Mouse (Mus musculus): ENCODE data around the gene Uchl4. TPM values are rescaled to one million over a fixed set of nuclear protein-coding genes. Genes with fewer than 3 reads are reported as not detected.
A peak's percentile ranks its signal among the peaks of the same experiment; 100 is the strongest.

Gene Uchl4
- polyA plus RNA-seq, 1 experiment from 2014 or later: 2.3 TPM

DNA sequence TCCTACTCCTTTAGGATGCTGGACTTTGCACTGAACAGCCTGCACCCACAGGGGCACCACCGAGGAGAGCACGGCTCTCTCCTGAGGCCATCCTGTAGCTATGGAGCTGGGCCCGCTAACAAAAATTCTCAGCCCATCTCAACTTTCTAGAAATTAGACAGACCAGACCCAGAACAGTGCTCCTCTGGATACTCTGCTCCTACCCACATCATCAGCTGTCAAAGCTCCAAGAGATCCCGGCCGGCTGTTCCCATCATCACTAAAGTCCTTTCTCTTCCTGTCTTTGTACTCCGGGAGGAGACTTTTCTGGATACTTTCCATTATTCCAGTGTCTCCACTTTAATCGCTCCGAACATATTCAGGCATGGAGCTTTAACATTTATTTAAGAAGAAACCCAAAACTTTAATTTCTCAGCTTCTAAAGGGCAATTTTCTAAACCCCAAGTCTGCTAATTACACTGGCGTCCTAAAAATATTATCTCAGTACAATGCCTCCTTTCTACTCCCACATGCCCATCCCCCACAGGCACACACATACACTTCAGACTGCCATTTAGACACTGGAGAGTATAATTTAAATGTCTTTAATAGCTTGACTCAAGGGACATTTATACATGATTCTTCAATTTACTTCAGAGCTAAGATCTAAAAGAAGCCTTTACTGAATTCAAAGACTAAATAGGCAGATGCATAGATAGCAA is 2.6 kb upstream of the Uchl4 start:
- 43% methylated on average over 9 of the region's 9 CpGs for WGBS
- no peak overlapping the region for H3K4me2 ChIP-seq (ENCODE audit: low read depth, low read length)
- H3K27me3 ChIP-seq (ENCODE audit: control insufficient read depth, insufficient read depth, low read length): no peaks in the 10 kb centered on the region
- H3K27ac ChIP-seq (replicated peaks; ENCODE audit: low read depth, low read length): peak overlapping the region; percentile 31; the same call in 1 of the 2 replicates
- H3K9me3 ChIP-seq (replicated peaks; ENCODE audit: control insufficient read depth, low read length): no peaks in the 10 kb centered on the region
- DNase-seq (ENCODE audit: low spot score) (peak; percentile 50), ATAC-seq (replicated peaks; ENCODE audit: insufficient number of reproducible peaks, low FRiP score, low TSS enrichment, low read depth) (no peak)
- no peaks in the 10 kb centered on the region for H3K36me3 ChIP-seq (replicated peaks; ENCODE audit: control insufficient read depth, insufficient read depth, low read depth, low read length)
- peaks cover 3% of the 10 kb centered on the region; the same call in 1 of the 2 replicates for H3K4me1 ChIP-seq (ENCODE audit: control insufficient read depth, insufficient read depth, low read length)
- H3K4me3 ChIP-seq (ENCODE audit: low read depth, low read length): no peak overlapping the region
- H3K9ac ChIP-seq (replicated peaks; ENCODE audit: low read length): no peak overlapping the region

DNA sequence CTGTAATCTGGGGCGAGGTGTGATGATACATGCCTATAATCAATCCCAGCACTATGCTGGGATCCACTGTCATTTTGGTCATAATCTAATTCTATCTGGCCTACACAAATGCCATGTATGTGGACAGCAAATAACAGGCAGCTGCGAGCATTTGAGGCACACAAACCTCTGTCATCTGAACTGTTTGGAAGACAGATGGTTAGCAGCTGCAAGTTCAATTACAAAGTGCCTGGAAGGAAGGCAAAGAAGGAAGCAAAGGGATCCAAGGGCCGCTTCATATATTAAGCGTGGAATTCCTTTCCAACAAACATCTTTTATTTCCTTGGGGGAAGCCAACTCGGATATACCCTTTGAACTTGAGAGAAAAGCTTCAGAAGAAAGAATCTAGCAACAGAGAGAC is 1.3 kb upstream of the Uchl4 start:
- Histone ChIP-seq H3K9me3 (replicated peaks; ENCODE audit: control insufficient read depth, low read length) (no peaks in the 10 kb centered on the region), H3K27me3 (ENCODE audit: control insufficient read depth, insufficient read depth, low read length) (no peaks in the 10 kb centered on the region), H3K4me1 (ENCODE audit: control insufficient read depth, insufficient read depth, low read length) (peaks cover 3% of the 10 kb centered on the region; the same call in 1 of the 2 replicates), H3K27ac (replicated peaks; ENCODE audit: low read depth, low read length) (no peak overlapping the region; the same call in 1 of the 2 replicates), H3K36me3 (replicated peaks; ENCODE audit: control insufficient read depth, insufficient read depth, low read depth, low read length) (no peaks in the 10 kb centered on the region), H3K9ac (replicated peaks; ENCODE audit: low read length) (no peak overlapping the region), H3K4me2 (ENCODE audit: low read depth, low read length) (no peak overlapping the region), H3K4me3 (ENCODE audit: low read depth, low read length) (no peak overlapping the region)
- DNase-seq (ENCODE audit: low spot score): peak; percentile 72
- ATAC-seq (replicated peaks; ENCODE audit: insufficient number of reproducible peaks, low FRiP score, low TSS enrichment, low read depth): no peak
- WGBS: 34% methylated on average over 5 of the region's 5 CpGs

DNA sequence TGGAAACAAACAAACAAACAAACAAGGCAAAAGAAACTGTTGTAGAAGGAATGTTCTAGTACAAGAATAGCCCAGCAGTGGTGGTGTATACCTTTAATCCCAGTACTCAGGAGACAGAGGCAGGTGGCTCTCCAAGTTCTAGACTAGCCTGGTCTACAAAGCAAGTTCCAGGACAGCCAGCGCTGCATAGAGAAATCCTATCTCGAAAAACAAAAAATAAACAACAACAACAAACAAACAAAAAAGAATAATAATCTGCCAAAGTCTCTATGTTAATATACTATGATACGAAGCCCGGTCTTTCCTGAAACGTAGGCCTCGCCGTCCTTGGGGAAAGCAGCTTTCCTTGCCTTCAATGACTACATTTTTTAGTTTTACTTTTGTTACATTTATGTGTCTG is 1.1 kb downstream of the Uchl4 start:
- no peak for DNase-seq (ENCODE audit: low spot score)
- no peaks in the 10 kb centered on the region for H3K36me3 ChIP-seq (replicated peaks; ENCODE audit: control insufficient read depth, insufficient read depth, low read depth, low read length)
- H3K9me3 ChIP-seq (replicated peaks; ENCODE audit: control insufficient read depth, low read length): no peaks in the 10 kb centered on the region
- H3K27me3 ChIP-seq (ENCODE audit: control insufficient read depth, insufficient read depth, low read length): no peaks in the 10 kb centered on the region
- 96% methylated on average over 7 of the region's 7 CpGs for WGBS
- no peak for ATAC-seq (replicated peaks; ENCODE audit: insufficient number of reproducible peaks, low FRiP score, low TSS enrichment, low read depth)
- H3K4me1 ChIP-seq (ENCODE audit: control insufficient read depth, insufficient read depth, low read length): peaks cover 3% of the 10 kb centered on the region; the same call in 1 of the 2 replicates
- H3K4me2 ChIP-seq (ENCODE audit: low read depth, low read length): no peak overlapping the region
- no peak overlapping the region for H3K9ac ChIP-seq (replicated peaks; ENCODE audit: low read length)
- H3K27ac ChIP-seq (replicated peaks; ENCODE audit: low read depth, low read length): no peak overlapping the region
- no peak overlapping the region for H3K4me3 ChIP-seq (ENCODE audit: low read depth, low read length)

DNA sequence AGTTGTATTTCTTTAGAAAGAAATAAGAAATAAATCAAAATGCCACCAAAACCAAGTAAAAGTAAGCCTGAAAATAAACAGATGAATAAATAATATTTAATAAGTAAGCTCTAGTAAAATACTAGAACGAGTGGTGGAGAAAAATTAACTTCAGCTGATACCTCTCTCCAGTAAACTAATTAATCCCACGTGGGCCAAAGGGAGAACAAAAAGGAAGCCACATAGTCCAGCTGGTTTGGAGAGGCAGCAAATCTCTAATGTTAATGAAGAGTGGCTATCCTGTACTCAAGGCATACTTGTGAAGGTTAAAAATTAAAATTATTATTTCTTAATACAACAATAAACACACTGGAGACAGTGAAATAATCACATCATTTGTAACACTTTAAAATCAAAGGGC is 5.1 kb downstream of the Uchl4 start:
- no peaks in the 10 kb centered on the region for H3K4me1 ChIP-seq (ENCODE audit: control insufficient read depth, insufficient read depth, low read length)
- no peaks in the 10 kb centered on the region for H3K27me3 ChIP-seq (ENCODE audit: control insufficient read depth, insufficient read depth, low read length)
- peak; percentile 49 for DNase-seq (ENCODE audit: low spot score)
- no peak overlapping the region for H3K4me3 ChIP-seq (ENCODE audit: low read depth, low read length)
- 16% methylated on average over 2 of the region's 2 CpGs for WGBS
- H3K9ac ChIP-seq (replicated peaks; ENCODE audit: low read length): no peak overlapping the region
- H3K27ac ChIP-seq (replicated peaks; ENCODE audit: low read depth, low read length): no peak overlapping the region
- H3K4me2 ChIP-seq (ENCODE audit: low read depth, low read length): no peak overlapping the region
- ATAC-seq (replicated peaks; ENCODE audit: insufficient number of reproducible peaks, low FRiP score, low TSS enrichment, low read depth): no peak
- no peaks in the 10 kb centered on the region for H3K9me3 ChIP-seq (replicated peaks; ENCODE audit: control insufficient read depth, low read length)
- no peaks in the 10 kb centered on the region for H3K36me3 ChIP-seq (replicated peaks; ENCODE audit: control insufficient read depth, insufficient read depth, low read depth, low read length)

GRCm38 (mm10) chr9:64240681-64241080 is 5.7 kb downstream of the Uchl4 start:
- H3K27me3 ChIP-seq (ENCODE audit: control insufficient read depth, insufficient read depth, low read length): no peaks in the 10 kb centered on the region
- peak overlapping the region; percentile 37; the same call in 1 of the 2 replicates for H3K9ac ChIP-seq (replicated peaks; ENCODE audit: low read length)
- no peaks in the 10 kb centered on the region for H3K4me1 ChIP-seq (ENCODE audit: control insufficient read depth, insufficient read depth, low read length)
- no peak overlapping the region for H3K27ac ChIP-seq (replicated peaks; ENCODE audit: low read depth, low read length)
- no peaks in the 10 kb centered on the region for H3K9me3 ChIP-seq (replicated peaks; ENCODE audit: control insufficient read depth, low read length)
- WGBS: 27% methylated on average over 8 of the region's 8 CpGs
- H3K4me2 ChIP-seq (ENCODE audit: low read depth, low read length): peak overlapping the region; percentile 10; the same call in 1 of the 2 replicates
- DNase-seq (ENCODE audit: low spot score): peak; percentile 49
- ATAC-seq (replicated peaks; ENCODE audit: insufficient number of reproducible peaks, low FRiP score, low TSS enrichment, low read depth): no peak
- no peak overlapping the region for H3K4me3 ChIP-seq (ENCODE audit: low read depth, low read length)
- H3K36me3 ChIP-seq (replicated peaks; ENCODE audit: control insufficient read depth, insufficient read depth, low read depth, low read length): no peaks in the 10 kb centered on the region

- ATAC-seq (replicated peaks; ENCODE audit: insufficient number of reproducible peaks, low FRiP score, low TSS enrichment, low read depth) (no peak), DNase-seq (ENCODE audit: low spot score) (no peak)
- 74% methylated on average over 6 of the region's 6 CpGs for WGBS
- Histone ChIP-seq H3K36me3 (replicated peaks; ENCODE audit: control insufficient read depth, insufficient read depth, low read depth, low read length) (no peaks in the 10 kb centered on the region), H3K4me2 (ENCODE audit: low read depth, low read length) (no peak overlapping the region), H3K9me3 (replicated peaks; ENCODE audit: control insufficient read depth, low read length) (no peaks in the 10 kb centered on the region), H3K27me3 (ENCODE audit: control insufficient read depth, insufficient read depth, low read length) (no peaks in the 10 kb centered on the region), H3K4me1 (ENCODE audit: control insufficient read depth, insufficient read depth, low read length) (no peaks in the 10 kb centered on the region), H3K9ac (replicated peaks; ENCODE audit: low read length) (no peak overlapping the region), H3K27ac (replicated peaks; ENCODE audit: low read depth, low read length) (no peak overlapping the region), H3K4me3 (ENCODE audit: low read depth, low read length) (no peak overlapping the region)
These were observed 7.4 kb downstream of the Uchl4 start for GRCm38 (mm10) chr9:64242381-64242831.

DNA sequence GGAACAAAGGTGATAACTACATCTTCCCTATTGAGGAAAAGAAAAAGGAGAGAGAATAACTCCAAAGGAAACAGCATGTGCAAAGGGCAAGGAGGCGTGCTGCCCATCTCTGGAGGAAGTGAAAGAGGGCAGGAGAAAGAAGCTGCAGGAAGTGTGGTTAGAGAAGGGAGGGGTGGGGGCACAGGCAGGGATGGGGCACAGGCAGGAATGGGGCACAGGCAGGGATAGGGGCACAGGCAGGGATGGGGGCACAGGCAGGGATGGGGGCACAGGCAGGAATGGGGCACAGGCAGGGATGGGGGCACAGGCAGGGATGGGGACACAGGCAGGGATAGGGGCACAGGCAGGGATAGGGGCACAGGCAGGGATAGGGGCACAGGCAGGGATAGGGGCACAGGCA is 14.4 kb downstream of the Uchl4 start:
- no peak for ATAC-seq (replicated peaks; ENCODE audit: insufficient number of reproducible peaks, low FRiP score, low TSS enrichment, low read depth)
- WGBS: 82% methylated on average over 1 of the region's 1 CpGs
- Histone ChIP-seq H3K4me3 (ENCODE audit: low read depth, low read length) (no peak overlapping the region), H3K9ac (replicated peaks; ENCODE audit: low read length) (no peak overlapping the region), H3K4me2 (ENCODE audit: low read depth, low read length) (no peak overlapping the region), H3K36me3 (replicated peaks; ENCODE audit: control insufficient read depth, insufficient read depth, low read depth, low read length) (no peaks in the 10 kb centered on the region), H3K27ac (replicated peaks; ENCODE audit: low read depth, low read length) (no peak overlapping the region), H3K27me3 (ENCODE audit: control insufficient read depth, insufficient read depth, low read length) (no peaks in the 10 kb centered on the region), H3K4me1 (ENCODE audit: control insufficient read depth, insufficient read depth, low read length) (no peaks in the 10 kb centered on the region), H3K9me3 (replicated peaks; ENCODE audit: control insufficient read depth, low read length) (no peaks in the 10 kb centered on the region)
- no peak for DNase-seq (ENCODE audit: low spot score)

- H3K9me3 ChIP-seq (replicated peaks; ENCODE audit: control insufficient read depth, low read length): no peaks in the 10 kb centered on the region
- H3K4me2 ChIP-seq (ENCODE audit: low read depth, low read length): no peak overlapping the region
- no peaks in the 10 kb centered on the region for H3K4me1 ChIP-seq (ENCODE audit: control insufficient read depth, insufficient read depth, low read length)
- no peak overlapping the region for H3K9ac ChIP-seq (replicated peaks; ENCODE audit: low read length)
- no peaks in the 10 kb centered on the region for H3K27me3 ChIP-seq (ENCODE audit: control insufficient read depth, insufficient read depth, low read length)
- no peak for ATAC-seq (replicated peaks; ENCODE audit: insufficient number of reproducible peaks, low FRiP score, low TSS enrichment, low read depth)
- H3K4me3 ChIP-seq (ENCODE audit: low read depth, low read length): no peak overlapping the region
- H3K36me3 ChIP-seq (replicated peaks; ENCODE audit: control insufficient read depth, insufficient read depth, low read depth, low read length): no peaks in the 10 kb centered on the region
- H3K27ac ChIP-seq (replicated peaks; ENCODE audit: low read depth, low read length): no peak overlapping the region
- DNase-seq (ENCODE audit: low spot score): no peak
These were observed 15.2 kb downstream of the Uchl4 start for GRCm38 (mm10) chr9:64250111-64250730.
